Mouse (Mus musculus): ENCODE measurements around the gene Pi16. TPM values are rescaled to one million over a fixed set of nuclear protein-coding genes. Genes with fewer than 3 reads are reported as not detected.

Gene Pi16
- polyA plus RNA-seq, 1 experiment from 2014 or later, result 2.2 TPM

DNA sequence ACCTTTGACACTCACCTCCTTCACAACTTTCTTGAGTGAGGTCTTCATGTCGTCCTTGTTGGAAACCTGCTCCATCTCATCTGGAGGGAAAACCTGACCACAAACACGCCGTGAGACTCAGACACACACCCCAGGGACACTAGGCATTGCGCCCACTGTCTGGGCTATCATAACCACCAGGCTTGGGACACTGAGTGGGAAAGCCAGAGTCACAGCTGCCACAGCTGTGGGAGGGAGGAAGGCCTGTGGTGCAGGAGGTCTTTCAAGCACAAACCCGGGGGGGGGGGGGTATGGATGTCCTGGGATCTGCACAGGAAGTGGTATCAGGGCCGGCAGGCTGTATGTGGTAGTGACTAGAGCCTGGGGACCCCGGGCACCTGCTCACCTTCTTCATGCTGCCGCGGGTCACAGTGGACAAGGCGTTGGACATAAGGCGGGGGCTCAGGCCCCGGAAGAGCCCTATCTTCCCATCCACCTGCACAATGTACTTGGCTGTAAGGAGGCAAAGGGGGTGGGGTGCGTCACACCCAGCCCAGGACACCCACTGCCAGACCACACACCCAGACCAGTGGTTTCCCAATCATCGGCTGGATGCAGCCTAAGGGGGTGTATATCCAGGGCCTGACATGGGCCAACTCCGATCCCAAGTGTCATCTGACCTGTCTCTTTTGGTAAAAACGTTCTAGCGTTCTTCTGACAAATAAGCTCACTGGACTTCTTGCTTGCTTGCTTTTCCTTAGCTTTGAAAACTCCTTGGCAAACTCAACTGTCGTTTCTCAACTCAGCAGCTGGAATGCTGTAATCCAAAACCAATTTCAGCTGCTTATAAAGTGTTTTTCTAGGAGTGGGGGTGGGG lies 23.2 kb downstream of the Pi16 start:
- Histone ChIP-seq H3K4me3 (ENCODE audit: low read depth, low read length) (no peak overlapping the region), H3K27ac (ENCODE audit: low read depth) (no peak overlapping the region), H3K27me3 (ENCODE audit: insufficient read depth, low read length) (no peaks in the 10 kb centered on the region), H3K4me1 (ENCODE audit: insufficient read depth) (peaks cover 15% of the 10 kb centered on the region), H3K9me3 (ENCODE audit: low read length) (no peaks in the 10 kb centered on the region), H3K9ac (replicated peaks) (no peak overlapping the region), H3K4me2 (ENCODE audit: low read depth, low read length) (no peak overlapping the region), H3K36me3 (replicated peaks; ENCODE audit: insufficient read depth, low read length) (peaks cover 53% of the 10 kb centered on the region)
- WGBS (ENCODE audit: insufficient replicate concordance), result 75% methylated on average over 18 of the region's 18 CpGs
- DNase-seq, result no peak
- ATAC-seq, result no peak
- no peak for TF ChIP-seq CTCF (IDR thresholded peaks at IDR 0.05; ENCODE audit: low read depth)
- no peak for TF ChIP-seq EP300 (IDR thresholded peaks at IDR 0.05; ENCODE audit: low read depth)

DNA sequence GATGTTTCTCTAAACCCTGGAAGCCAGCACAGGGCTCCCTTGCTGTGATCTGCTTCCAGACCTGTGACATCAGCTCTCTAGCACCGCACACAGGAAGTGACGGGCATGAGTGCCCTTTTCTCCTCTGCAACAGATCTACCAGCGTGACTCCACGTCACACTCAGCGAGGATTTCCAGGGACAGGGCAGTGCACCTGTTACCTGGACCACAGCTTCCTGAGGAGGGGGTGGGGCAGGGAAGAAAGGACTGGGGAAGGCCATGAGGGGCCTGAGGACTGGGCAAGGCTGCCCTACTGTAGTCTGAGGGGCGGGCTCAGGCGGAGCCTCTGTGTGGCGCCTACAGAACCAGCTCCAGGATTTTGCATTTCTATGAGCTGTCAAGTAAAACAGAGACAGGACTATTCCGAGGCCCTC lies 24.1 kb downstream of the Pi16 start:
- no peaks in the 10 kb centered on the region for H3K27me3 ChIP-seq (ENCODE audit: insufficient read depth, low read length)
- H3K9ac ChIP-seq (replicated peaks), result no peak overlapping the region
- peaks cover 49% of the 10 kb centered on the region for H3K36me3 ChIP-seq (replicated peaks; ENCODE audit: insufficient read depth, low read length)
- ATAC-seq (peak; percentile 37), DNase-seq (peak; percentile 54)
- peaks cover 24% of the 10 kb centered on the region for H3K4me1 ChIP-seq (ENCODE audit: insufficient read depth)
- no peak overlapping the region; the same call in 1 of the 2 replicates for H3K4me2 ChIP-seq (ENCODE audit: low read depth, low read length)
- H3K4me3 ChIP-seq (ENCODE audit: low read depth, low read length), result no peak overlapping the region
- H3K9me3 ChIP-seq (ENCODE audit: low read length), result no peaks in the 10 kb centered on the region
- WGBS (ENCODE audit: insufficient replicate concordance), result 45% methylated on average over 9 of the region's 9 CpGs
- TF ChIP-seq CTCF (IDR thresholded peaks at IDR 0.05; ENCODE audit: low read depth), result peak; percentile 54
- TF ChIP-seq EP300 (IDR thresholded peaks at IDR 0.05; ENCODE audit: low read depth), result no peak
- H3K27ac ChIP-seq (ENCODE audit: low read depth), result 0 out of 2 replicates have a peak overlapping the region, but pooled peaks have one; percentile 34

DNA sequence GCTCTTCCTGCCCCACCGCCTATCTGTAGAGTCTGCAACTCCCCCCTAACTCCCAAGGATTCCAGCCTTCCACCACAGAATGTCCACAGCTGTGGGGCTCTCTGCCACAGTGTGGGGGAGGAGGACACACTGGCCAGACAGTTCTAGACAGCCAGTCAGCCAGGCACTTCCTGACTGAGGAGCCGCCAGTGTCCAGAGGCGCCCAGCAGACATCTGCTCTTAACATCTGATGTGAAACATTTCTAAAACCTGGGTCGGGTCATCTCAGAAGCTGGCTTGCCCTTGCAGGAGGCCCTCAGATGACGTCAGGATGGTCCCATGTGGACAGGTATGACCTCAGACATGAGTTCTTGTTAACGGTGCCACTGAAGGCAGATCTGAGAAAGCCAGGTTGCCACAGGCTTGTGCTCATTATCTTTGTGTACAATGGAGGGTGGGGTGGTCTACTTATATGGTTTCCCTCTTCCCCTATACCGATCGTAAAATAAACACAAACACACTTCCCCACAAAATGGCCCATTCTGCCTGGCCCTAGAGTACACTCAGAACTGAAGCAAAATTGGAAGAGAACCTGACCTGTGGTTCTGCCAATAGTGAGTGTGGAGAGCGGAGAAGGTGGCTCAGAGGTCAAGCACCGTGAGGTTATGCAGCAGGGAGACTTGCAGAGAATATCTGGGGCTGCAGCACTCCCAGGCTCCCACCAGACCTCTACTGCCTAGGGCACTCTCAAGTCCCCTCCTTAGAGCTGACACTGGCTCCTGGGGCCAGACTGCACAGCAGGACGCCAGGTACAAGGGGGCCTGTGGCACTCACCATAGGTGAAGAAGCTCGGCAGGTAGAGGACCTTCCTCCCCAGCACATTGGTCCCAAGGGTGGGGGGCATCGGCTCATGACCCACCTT lies 24.8 kb downstream of the Pi16 start:
- DNase-seq, result peak; percentile 28
- no peaks in the 10 kb centered on the region for H3K27me3 ChIP-seq (ENCODE audit: insufficient read depth, low read length)
- H3K9ac ChIP-seq (replicated peaks), result no peak overlapping the region; the same call in 1 of the 2 replicates
- H3K4me1 ChIP-seq (ENCODE audit: insufficient read depth), result peaks cover 29% of the 10 kb centered on the region
- no peak overlapping the region; the same call in 1 of the 2 replicates for H3K4me2 ChIP-seq (ENCODE audit: low read depth, low read length)
- H3K27ac ChIP-seq (ENCODE audit: low read depth), result peak overlapping the region; percentile 34
- ATAC-seq, result peak; percentile 26
- no peak for TF ChIP-seq EP300 (IDR thresholded peaks at IDR 0.05; ENCODE audit: low read depth)
- no peak for TF ChIP-seq CTCF (IDR thresholded peaks at IDR 0.05; ENCODE audit: low read depth)
- 59% methylated on average over 13 of the region's 13 CpGs for WGBS (ENCODE audit: insufficient replicate concordance)
- H3K4me3 ChIP-seq (ENCODE audit: low read depth, low read length), result no peak overlapping the region
- H3K36me3 ChIP-seq (replicated peaks; ENCODE audit: insufficient read depth, low read length), result peaks cover 43% of the 10 kb centered on the region
- no peaks in the 10 kb centered on the region for H3K9me3 ChIP-seq (ENCODE audit: low read length)

DNA sequence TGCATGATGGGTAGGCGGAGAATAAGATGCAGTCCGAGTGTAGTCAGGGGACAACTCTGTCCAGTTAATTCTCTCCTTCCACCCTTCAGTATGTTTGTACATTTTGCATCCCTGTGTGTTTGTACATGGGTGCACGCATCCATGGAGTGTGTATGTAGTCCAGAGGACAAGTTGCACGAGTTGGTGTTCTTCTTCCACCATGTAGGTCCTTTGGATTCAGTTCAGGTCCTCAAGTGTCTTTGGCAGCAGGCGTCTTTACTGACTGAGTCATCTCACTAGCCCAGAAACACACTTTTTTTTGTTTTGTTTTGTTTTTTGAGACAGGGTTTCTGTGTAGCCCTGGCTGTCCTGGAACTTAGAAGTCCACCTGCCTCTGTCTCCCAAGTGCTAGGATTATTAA lies 25.8 kb downstream of the Pi16 start:
- ATAC-seq (no peak), DNase-seq (no peak)
- TF ChIP-seq EP300 (IDR thresholded peaks at IDR 0.05; ENCODE audit: low read depth) (no peak), CTCF (IDR thresholded peaks at IDR 0.05; ENCODE audit: low read depth) (no peak)
- Histone ChIP-seq H3K27ac (ENCODE audit: low read depth) (no peak overlapping the region), H3K4me1 (ENCODE audit: insufficient read depth) (peaks cover 33% of the 10 kb centered on the region), H3K9ac (replicated peaks) (no peak overlapping the region), H3K4me3 (ENCODE audit: low read depth, low read length) (no peak overlapping the region), H3K36me3 (replicated peaks; ENCODE audit: insufficient read depth, low read length) (peaks cover 37% of the 10 kb centered on the region), H3K27me3 (ENCODE audit: insufficient read depth, low read length) (no peaks in the 10 kb centered on the region), H3K9me3 (ENCODE audit: low read length) (no peaks in the 10 kb centered on the region), H3K4me2 (ENCODE audit: low read depth, low read length) (no peak overlapping the region)
- 85% methylated on average over 5 of the region's 5 CpGs for WGBS (ENCODE audit: insufficient replicate concordance)

DNA sequence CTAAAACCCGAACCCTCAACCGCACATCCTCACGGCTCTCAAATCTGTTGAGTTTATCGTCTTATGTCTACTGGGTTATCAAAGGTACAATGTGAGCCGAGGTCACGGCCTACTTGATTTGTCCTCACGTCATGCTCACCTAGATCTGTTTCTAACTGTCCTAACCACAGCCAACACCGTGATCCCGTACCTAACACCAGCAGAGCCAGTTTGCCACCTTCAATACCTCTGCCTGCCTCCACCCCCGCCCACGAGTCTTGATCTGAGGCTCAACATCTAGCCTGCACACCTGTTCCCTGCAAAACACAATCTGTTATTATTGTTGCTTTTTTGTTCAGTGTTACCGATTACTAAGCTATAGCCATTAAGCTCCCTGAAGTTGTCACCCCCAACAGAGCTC lies 27.8 kb downstream of the Pi16 start:
- no peaks in the 10 kb centered on the region for H3K27me3 ChIP-seq (ENCODE audit: insufficient read depth, low read length)
- DNase-seq, result no peak
- 88% methylated on average over 12 of the region's 12 CpGs for WGBS (ENCODE audit: insufficient replicate concordance)

More for the DNA sequence above, 27.8 kb downstream of the Pi16 start:
- H3K36me3 ChIP-seq (replicated peaks; ENCODE audit: insufficient read depth, low read length), result peaks cover 20% of the 10 kb centered on the region
- peaks cover 42% of the 10 kb centered on the region for H3K4me1 ChIP-seq (ENCODE audit: insufficient read depth)
- no peak overlapping the region for H3K4me3 ChIP-seq (ENCODE audit: low read depth, low read length)
- no peaks in the 10 kb centered on the region for H3K9me3 ChIP-seq (ENCODE audit: low read length)
- H3K27ac ChIP-seq (ENCODE audit: low read depth), result no peak overlapping the region
- no peak overlapping the region for H3K4me2 ChIP-seq (ENCODE audit: low read depth, low read length)
- TF ChIP-seq CTCF (IDR thresholded peaks at IDR 0.05; ENCODE audit: low read depth) (no peak), EP300 (IDR thresholded peaks at IDR 0.05; ENCODE audit: low read depth) (no peak)
- no peak overlapping the region for H3K9ac ChIP-seq (replicated peaks)
- ATAC-seq, result no peak
